Mouse (Mus musculus): ENCODE data around the gene Hmg20a. TPM values are rescaled to one million over a fixed set of nuclear protein-coding genes. Genes with fewer than 3 reads are reported as not detected.

Gene Hmg20a
- total and polyA plus RNA-seq, 3 experiments, result 8.5 to 14.5 (median 13.6) TPM

DNA sequence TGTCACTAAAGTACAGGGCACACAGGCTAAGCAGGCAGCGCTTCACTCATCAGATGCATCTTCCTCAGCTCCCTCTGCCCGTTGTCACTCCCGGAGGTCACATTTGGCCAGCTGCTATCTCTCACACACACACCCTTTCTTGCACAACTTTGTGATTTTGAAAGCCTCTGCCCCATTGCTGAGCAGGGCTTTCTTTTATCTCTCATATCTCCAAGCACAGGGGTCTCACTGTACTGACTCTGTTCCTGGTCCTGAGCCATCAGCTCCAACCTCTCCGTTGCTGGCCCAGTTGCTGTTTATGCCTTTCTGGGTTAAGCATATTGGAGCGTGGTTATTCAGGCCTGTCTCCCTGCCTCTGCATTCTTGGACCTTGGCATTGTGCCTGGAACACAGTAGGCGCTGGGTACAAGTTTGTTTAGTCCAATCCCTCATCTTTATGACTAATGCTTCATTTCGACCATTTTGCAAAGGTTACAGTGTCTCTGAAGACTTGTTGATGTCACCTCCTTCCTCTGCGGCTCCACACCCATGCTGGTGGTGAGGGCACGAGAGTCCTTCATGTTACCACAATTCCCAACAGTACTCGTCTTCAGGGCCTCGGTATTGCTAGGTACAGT, 90.5 kb downstream of the Hmg20a start:
- Histone ChIP-seq H3K27ac (ENCODE audit: insufficient read depth, low read depth) (no peak overlapping the region), H3K27me3 (replicated peaks) (no peaks in the 10 kb centered on the region), H3K9ac (ENCODE audit: insufficient read depth, low read depth) (no peak overlapping the region), H3K36me3 (replicated peaks in 1 of 2; ENCODE audit: control insufficient read depth in 1 of 2, insufficient read depth in 1 of 2, low read length in 1 of 2) (no peaks in the 10 kb centered on the region), H3K4me1 (ENCODE audit: control insufficient read depth in 1 of 2, insufficient read depth in 2 of 2) (peaks cover 6 to 26% of the 10 kb centered on the region in 2 experiments), H3K4me2 (ENCODE audit: insufficient read depth, low read depth, poor library complexity, severe bottlenecking) (no peak overlapping the region), H3K4me3 (replicated peaks in 1 of 3; ENCODE audit: low read depth in 2 of 3, low read length in 2 of 3, poor library complexity in 1 of 3) (no peak overlapping the region), H3K79me2 (replicated peaks; ENCODE audit: control insufficient read depth, extremely low read depth, insufficient read depth, poor library complexity, severe bottlenecking) (no peaks in the 10 kb centered on the region), H3K9me3 (replicated peaks; ENCODE audit: low read length) (no peaks in the 10 kb centered on the region)
- TF ChIP-seq BHLHE40 (IDR thresholded peaks at IDR 0.05; ENCODE audit: low read depth, low read length), result 0 out of 2 replicates have a peak, but pooled peaks have one; percentile 32
- no peak for TF ChIP-seq RCOR1 (conservative IDR thresholded peaks at IDR 0.05; ENCODE audit: low read depth, low read length)
- DNase-seq (ENCODE audit: extremely low read depth), result no peak
- in situ Hi-C loops (cut with MboI; ENCODE audit: low pct_ligation_motif_present, low pct_unique_long_range_greater_than_20kb, low sequenced_read_pairs) (loop anchor here (10.0 kb wide), 1 partner anchor 304 kb away; no protein-coding TSS in a partner anchor), dilution Hi-C loops (cut with MboI; ENCODE audit: extremely low pct_ligation_motif_present, extremely low pct_unique_long_range_greater_than_20kb, low sequenced_read_pairs) (no loop called here)

- no peak for DNase-seq (ENCODE audit: extremely low read depth)
- dilution Hi-C loops (cut with MboI; ENCODE audit: extremely low pct_ligation_motif_present, extremely low pct_unique_long_range_greater_than_20kb, low sequenced_read_pairs), result no loop called here
- Histone ChIP-seq H3K9ac (ENCODE audit: insufficient read depth, low read depth) (no peak overlapping the region), H3K4me1 (ENCODE audit: control insufficient read depth in 1 of 2, insufficient read depth in 2 of 2) (peaks cover 6 to 26% of the 10 kb centered on the region in 2 experiments), H3K36me3 (replicated peaks in 1 of 2; ENCODE audit: control insufficient read depth in 1 of 2, insufficient read depth in 1 of 2, low read length in 1 of 2) (no peaks in the 10 kb centered on the region), H3K27me3 (replicated peaks) (no peaks in the 10 kb centered on the region), H3K79me2 (replicated peaks; ENCODE audit: control insufficient read depth, extremely low read depth, insufficient read depth, poor library complexity, severe bottlenecking) (no peaks in the 10 kb centered on the region), H3K4me2 (ENCODE audit: insufficient read depth, low read depth, poor library complexity, severe bottlenecking) (no peak overlapping the region), H3K27ac (ENCODE audit: insufficient read depth, low read depth) (no peak overlapping the region), H3K9me3 (replicated peaks; ENCODE audit: low read length) (no peaks in the 10 kb centered on the region), H3K4me3 (replicated peaks in 1 of 3; ENCODE audit: low read depth in 2 of 3, low read length in 2 of 3, poor library complexity in 1 of 3) (no peak overlapping the region)
- in situ Hi-C loops (cut with MboI; ENCODE audit: low pct_ligation_motif_present, low pct_unique_long_range_greater_than_20kb, low sequenced_read_pairs), result no loop called here
- TF ChIP-seq NELFE (IDR thresholded peaks at IDR 0.05; ENCODE audit: low read depth, low read length) (no peak), ZC3H11A (IDR thresholded peaks at IDR 0.05; ENCODE audit: low read depth, low read length) (no peak), USF2 (conservative IDR thresholded peaks at IDR 0.05; ENCODE audit: low read depth, low read length) (no peak), ETS1 (conservative IDR thresholded peaks at IDR 0.05; ENCODE audit: low read depth, low read length) (no peak), SMC3 (IDR thresholded peaks at IDR 0.05; ENCODE audit: low read depth, low read length) (no peak), EP300 (IDR thresholded peaks at IDR 0.05; ENCODE audit: low read length) (no peak), HCFC1 (IDR thresholded peaks at IDR 0.05; ENCODE audit: low read depth, low read length) (no peak), MYC (IDR thresholded peaks at IDR 0.05; ENCODE audit: low read depth, low read length) (no peak)
These were observed 91.9 kb downstream of the Hmg20a start for GRCm38 (mm10) chr9:56510281-56510680.

- H3K27me3 ChIP-seq (replicated peaks), result no peaks in the 10 kb centered on the region
- no peak overlapping the region for H3K4me3 ChIP-seq (replicated peaks in 1 of 3; ENCODE audit: low read depth in 2 of 3, low read length in 2 of 3, poor library complexity in 1 of 3)
- no peak for TF ChIP-seq RCOR1 (conservative IDR thresholded peaks at IDR 0.05; ENCODE audit: low read depth, low read length)
- no peak for TF ChIP-seq TBP (conservative IDR thresholded peaks at IDR 0.05; ENCODE audit: low read depth, low read length)
- TF ChIP-seq PAX5 (IDR thresholded peaks at IDR 0.05; ENCODE audit: low read length), result no peak
- TF ChIP-seq EP300 (IDR thresholded peaks at IDR 0.05; ENCODE audit: low read length), result no peak
- TF ChIP-seq ETS1 (conservative IDR thresholded peaks at IDR 0.05; ENCODE audit: low read depth, low read length), result no peak
- no peak for TF ChIP-seq GABPA (IDR thresholded peaks at IDR 0.05; ENCODE audit: insufficient replicate concordance, low read depth, low read length)
- TF ChIP-seq MAX (IDR thresholded peaks at IDR 0.05; ENCODE audit: low read length), result no peak
- no peak for TF ChIP-seq NELFE (IDR thresholded peaks at IDR 0.05; ENCODE audit: low read depth, low read length)
- TF ChIP-seq NRF1 (IDR thresholded peaks at IDR 0.05; ENCODE audit: low read depth, low read length), result no peak
- no peak for TF ChIP-seq MAFK (IDR thresholded peaks at IDR 0.05; ENCODE audit: insufficient replicate concordance, low read length)
- TF ChIP-seq MYC (IDR thresholded peaks at IDR 0.05; ENCODE audit: low read depth, low read length), result no peak
- TF ChIP-seq POLR2A (IDR thresholded peaks at IDR 0.05; ENCODE audit: low read depth, low read length), result no peak
- no peak for TF ChIP-seq ZKSCAN1 (IDR thresholded peaks at IDR 0.05; ENCODE audit: borderline replicate concordance, low read depth, low read length)
- TF ChIP-seq CHD1 (IDR thresholded peaks at IDR 0.05; ENCODE audit: low read depth, low read length), result no peak
- no peak for TF ChIP-seq USF2 (conservative IDR thresholded peaks at IDR 0.05; ENCODE audit: low read depth, low read length)
- no peak for TF ChIP-seq ELF1 (IDR thresholded peaks at IDR 0.05; ENCODE audit: low read depth, low read length)
- TF ChIP-seq SMC3 (IDR thresholded peaks at IDR 0.05; ENCODE audit: low read depth, low read length), result no peak
- no peaks in the 10 kb centered on the region for H3K79me2 ChIP-seq (replicated peaks; ENCODE audit: control insufficient read depth, extremely low read depth, insufficient read depth, poor library complexity, severe bottlenecking)
- no peaks in the 10 kb centered on the region for H3K9me3 ChIP-seq (replicated peaks; ENCODE audit: low read length)
- no peak overlapping the region for H3K27ac ChIP-seq (ENCODE audit: insufficient read depth, low read depth)
- peaks cover 5 to 12% of the 10 kb centered on the region in 2 experiments for H3K4me1 ChIP-seq (ENCODE audit: control insufficient read depth in 1 of 2, insufficient read depth in 2 of 2)
- DNase-seq (ENCODE audit: extremely low read depth), result peak; percentile 27
- no peak overlapping the region for H3K9ac ChIP-seq (ENCODE audit: insufficient read depth, low read depth)
- no peak overlapping the region for H3K4me2 ChIP-seq (ENCODE audit: insufficient read depth, low read depth, poor library complexity, severe bottlenecking)
- in situ Hi-C loops (cut with MboI; ENCODE audit: low pct_ligation_motif_present, low pct_unique_long_range_greater_than_20kb, low sequenced_read_pairs) (no loop called here), dilution Hi-C loops (cut with MboI; ENCODE audit: extremely low pct_ligation_motif_present, extremely low pct_unique_long_range_greater_than_20kb, low sequenced_read_pairs) (no loop called here)
- H3K36me3 ChIP-seq (replicated peaks in 1 of 2; ENCODE audit: control insufficient read depth in 1 of 2, insufficient read depth in 1 of 2, low read length in 1 of 2), result no peaks in the 10 kb centered on the region
These were observed 94.1 kb downstream of the Hmg20a start for GRCm38 (mm10) chr9:56512486-56512885.

Measured in CH12.LX (cell line).